Mouse (Mus musculus) naive thymus-derived CD4-positive, alpha-beta T cell, adult 2 months (primary cell): ENCODE results near the gene Prss12.

Experiments used
- DNase-seq: peaks from one replicate; pipeline ENCODE4 v3.0.0-alpha.2; 2011; ENCODE audit warnings: low read depth

The Prss12 gene

DNA sequence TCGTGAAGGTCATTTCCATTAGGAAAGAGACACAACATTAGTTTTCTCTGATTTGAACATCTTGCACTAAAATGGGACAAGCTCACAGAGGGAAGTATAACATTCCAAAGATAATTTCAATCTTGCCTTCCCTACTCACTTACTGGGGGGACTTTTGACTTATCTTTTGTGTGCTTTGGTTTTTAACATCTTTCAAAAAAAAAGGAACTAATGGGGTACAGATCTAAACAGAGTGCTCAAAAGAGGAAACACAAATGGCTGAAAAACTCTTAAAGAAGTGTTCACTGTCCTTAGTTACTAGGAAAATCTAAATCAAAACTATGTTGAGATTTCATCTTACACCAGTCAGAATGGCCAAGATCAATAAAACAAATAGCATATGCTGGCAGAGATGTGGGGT, 90.6 kb downstream of the Prss12 start:
- DNase-seq = no peak

DNA sequence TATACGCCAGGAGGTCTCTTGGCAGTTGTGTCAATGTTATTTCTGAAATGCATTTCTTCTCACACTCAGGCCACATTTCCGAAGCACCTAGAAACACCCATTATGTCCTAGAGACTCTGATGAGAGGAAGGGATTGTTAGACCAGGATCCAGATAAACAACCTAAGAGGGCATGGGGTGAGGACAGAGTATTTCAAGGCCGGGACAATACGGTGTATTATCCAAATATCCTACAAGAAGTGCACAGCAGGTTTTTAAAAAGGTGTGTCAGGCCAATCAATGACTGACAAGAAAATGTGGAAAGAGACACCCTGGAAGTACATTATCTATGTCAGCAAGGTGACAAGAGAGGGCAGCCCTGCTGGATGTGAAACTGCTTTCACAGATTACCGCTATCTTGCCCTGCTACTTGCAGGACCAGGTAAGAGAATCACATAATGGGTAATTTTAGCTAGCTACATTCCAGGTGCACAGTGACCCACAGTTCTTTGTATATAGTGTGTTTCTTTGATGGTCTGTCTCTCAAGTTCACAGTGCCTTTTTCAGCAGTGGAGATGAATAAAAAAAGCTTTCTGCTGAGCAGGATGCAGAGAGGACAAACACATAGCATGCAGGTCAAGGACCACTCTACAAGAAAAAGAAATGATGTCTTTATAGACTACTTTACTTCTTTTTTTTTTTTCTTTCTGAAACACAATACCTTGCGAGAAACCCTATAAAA, 97.0 kb downstream of the Prss12 start:
- no peak for DNase-seq

DNA sequence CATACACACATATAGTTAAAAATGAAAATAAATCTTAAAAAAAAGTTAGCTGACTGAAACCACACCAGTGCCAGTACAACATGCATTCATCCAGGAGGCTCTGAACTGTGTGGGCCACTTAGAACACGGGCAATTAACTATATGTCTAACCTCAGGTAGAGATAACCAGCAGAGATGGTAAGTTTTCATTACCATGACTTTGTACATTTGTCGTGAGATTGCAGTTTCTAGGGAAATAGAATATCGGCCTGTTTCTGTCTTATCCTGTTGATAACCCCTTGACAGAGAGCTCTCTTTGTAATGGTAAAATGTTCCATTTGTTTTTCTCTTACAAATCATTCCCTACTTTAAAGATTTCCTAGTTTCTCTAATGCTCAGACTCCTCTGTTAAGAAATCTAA, 103.8 kb downstream of the Prss12 start:
- no peak for DNase-seq

DNA sequence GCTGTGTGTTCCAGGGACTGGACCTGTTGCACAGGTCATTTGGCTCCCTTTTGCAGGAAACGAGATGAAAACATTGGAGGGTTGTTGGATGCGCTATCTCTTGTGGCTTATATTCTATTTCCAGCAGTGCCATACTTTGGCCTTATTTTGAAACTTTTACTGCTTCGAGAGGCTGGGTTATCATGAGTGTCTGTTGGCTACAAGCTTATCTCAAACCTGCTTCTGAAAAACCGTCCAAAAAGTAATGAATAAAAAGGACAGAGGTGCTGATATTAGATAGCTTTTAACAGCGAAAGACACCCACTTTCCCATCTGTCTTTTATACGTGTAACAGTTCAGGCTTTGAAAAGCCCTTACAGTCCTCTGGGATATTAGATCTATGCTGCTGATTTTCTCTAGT, 107.2 kb downstream of the Prss12 start:
- DNase-seq = no peak

DNA sequence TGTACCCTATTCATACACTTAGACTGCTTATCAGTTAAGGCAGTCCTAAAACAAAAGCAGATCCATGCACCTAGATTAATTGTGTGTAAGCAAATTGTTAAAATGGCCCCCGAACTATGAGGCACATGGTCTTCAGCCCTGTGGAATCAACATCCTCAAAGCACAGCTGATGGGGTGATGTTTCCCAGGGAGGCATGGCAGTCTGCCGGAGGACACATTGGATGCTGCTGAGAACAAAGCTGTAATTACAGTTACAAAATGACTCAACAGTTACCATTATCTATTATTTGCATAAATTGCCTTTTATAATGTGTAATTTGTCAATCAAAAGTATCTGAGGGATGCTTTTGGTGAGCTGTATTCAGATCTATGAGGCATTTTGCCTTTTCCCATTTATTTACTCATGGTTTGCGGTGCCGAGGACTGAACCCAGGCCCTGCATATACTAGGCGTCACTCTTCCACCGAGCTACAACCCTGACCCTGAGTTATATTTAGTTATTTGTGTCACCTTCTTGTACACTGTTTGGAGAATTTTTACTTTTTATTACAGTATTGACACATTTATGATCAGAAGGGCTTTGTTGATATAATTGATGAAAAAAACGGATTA, 108.6 kb downstream of the Prss12 start:
- no peak for DNase-seq
